Mouse (Mus musculus): ENCODE measurements around the gene Cabp7.

Cabp7 gene

GRCm38 (mm10) chr11:4747285-4747684 lies 707 bp upstream of the Cabp7 start:
- 6% methylated on average over 12 of the region's 12 CpGs for WGBS

DNA sequence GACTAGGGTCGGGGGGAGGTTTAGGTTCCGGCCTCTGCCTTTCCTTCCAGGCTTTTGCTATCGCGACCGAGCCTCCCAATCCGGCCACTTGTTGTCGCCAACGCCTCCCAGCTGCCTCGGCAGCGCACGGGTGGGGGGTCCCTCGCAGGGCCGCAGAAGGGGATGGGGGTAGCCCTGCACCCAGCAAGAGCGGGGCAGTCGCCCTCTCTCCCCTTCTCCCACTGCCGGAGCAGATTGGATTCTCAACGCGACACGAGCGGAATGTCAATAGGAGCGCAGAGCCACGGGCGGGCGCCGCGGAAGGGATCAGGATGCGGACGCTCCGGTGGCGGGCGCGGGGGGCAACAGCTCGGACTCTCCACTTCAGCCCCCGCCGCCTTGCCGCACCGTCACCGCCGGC lies 609 bp downstream of the Cabp7 start:
- 1% methylated on average over 39 of the region's 39 CpGs for WGBS

- WGBS: 70% methylated on average over 6 of the region's 6 CpGs
Measured at GRCm38 (mm10) chr11:4744691-4745090, 1.9 kb downstream of the Cabp7 start.

- WGBS: 72% methylated on average over 5 of the region's 5 CpGs
Measured at GRCm38 (mm10) chr11:4740785-4741184, 5.8 kb downstream of the Cabp7 start.

DNA sequence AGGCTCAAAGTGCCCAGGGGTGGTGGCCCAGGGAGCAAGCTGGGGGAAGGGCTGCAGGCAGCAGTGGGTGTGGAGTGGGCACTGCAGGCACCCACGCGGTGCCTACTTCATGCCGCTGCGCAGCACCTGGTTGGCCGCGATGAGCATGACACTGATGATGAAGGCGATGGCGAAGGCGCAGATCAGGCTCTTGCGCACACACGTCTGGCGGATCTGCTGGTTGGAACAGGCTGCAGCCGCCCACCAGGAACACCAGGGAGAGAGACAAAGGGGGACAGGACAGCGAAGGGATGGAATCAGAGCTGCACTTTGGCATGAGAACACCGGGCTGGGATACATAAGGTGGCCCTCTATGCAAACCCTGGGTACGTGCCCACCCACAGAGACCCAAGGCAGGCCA lies 7.9 kb downstream of the Cabp7 start:
- 91% methylated on average over 16 of the region's 16 CpGs for WGBS

- WGBS: 52% methylated on average over 10 of the region's 10 CpGs
Measured at GRCm38 (mm10) chr11:4737682-4738081, 8.9 kb downstream of the Cabp7 start.

- WGBS: 73% methylated on average over 6 of the region's 6 CpGs
Measured at GRCm38 (mm10) chr11:4736355-4736754, 10.2 kb downstream of the Cabp7 start.

DNA sequence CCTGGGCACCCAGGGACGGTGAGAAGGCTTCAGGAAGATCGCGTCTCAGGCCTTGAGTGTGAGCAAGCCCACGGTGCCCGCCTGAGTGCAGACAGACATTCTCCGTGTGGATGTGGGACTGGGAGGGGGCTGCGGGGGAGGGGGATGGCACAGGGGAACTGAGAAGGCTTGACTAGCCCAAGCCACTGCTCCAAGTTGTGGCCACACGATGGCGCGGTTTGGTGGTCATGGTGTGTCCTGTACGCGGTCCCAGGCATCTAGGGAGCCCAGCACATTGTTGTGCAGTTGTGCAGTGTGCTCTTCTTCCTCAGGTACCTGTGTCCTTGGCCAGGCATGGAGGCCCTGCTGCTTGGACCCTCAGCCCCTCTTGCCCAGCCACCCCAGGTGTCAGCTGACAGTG lies 12.4 kb downstream of the Cabp7 start:
- WGBS: 60% methylated on average over 12 of the region's 12 CpGs

- WGBS: 80% methylated on average over 7 of the region's 7 CpGs
Measured at GRCm38 (mm10) chr11:4731781-4732180, 14.8 kb downstream of the Cabp7 start.

GRCm38 (mm10) chr11:4730913-4731312 lies 15.7 kb downstream of the Cabp7 start:
- 84% methylated on average over 5 of the region's 5 CpGs for WGBS

DNA sequence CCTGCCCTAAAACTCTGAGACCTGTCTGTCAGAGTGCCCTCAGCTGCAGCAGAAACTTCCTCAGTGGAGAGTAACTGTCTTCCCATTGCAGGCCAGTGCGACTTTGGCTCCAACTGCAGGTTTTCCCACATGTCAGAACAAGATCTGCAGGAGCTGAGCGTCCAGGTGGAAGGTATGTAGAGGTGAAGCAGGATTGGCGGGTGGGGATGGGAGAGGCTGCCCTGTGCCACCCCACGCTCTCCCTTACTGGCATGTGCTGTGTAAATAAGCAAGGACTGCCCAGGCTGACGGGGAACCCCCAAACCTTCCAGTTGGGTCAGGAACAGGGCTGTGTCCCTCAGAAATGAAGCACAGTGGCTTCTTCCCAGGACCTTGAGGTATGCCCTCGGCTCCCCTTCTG lies 16.5 kb downstream of the Cabp7 start:
- WGBS: 90% methylated on average over 6 of the region's 6 CpGs

DNA sequence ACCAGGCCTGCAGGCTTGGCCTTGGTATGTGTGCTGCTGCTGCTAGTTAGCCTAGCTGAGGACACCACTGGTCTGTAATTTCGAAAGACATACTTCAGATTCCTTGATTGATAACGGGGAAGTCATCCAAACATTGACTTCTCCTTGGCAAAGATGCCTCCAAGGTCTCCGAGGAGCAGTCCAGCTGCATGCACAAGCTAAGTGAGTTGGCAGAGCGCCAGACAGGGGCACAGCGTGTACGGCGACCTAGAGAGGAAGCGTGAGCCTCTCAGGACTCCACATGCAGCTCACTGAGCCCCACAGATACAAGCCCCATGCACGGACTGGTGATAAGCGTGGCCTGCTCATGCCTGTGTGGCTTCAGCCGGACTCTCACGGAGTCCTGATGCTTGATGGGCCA lies 17.0 kb downstream of the Cabp7 start:
- WGBS: 62% methylated on average over 12 of the region's 12 CpGs

DNA sequence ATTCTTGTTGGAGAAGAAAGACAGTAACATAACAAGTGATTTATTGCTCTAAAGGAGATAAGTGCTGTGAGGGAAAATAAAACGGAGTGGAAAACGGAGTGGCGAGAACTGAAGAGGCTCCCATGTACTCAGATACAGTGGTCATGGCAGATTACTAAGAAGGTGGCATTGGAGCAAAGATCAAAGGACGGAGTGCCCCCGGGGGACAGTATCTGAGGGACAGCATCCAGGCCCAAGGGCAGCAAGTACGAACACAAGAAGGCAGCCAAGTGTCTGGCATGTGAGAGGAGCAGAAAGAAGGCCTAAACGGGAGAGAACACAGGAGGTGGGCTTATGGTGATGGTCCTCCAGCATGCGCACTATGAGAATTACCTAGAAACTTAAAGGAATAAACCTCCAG lies 24.9 kb downstream of the Cabp7 start:
- WGBS: 87% methylated on average over 8 of the region's 8 CpGs

DNA sequence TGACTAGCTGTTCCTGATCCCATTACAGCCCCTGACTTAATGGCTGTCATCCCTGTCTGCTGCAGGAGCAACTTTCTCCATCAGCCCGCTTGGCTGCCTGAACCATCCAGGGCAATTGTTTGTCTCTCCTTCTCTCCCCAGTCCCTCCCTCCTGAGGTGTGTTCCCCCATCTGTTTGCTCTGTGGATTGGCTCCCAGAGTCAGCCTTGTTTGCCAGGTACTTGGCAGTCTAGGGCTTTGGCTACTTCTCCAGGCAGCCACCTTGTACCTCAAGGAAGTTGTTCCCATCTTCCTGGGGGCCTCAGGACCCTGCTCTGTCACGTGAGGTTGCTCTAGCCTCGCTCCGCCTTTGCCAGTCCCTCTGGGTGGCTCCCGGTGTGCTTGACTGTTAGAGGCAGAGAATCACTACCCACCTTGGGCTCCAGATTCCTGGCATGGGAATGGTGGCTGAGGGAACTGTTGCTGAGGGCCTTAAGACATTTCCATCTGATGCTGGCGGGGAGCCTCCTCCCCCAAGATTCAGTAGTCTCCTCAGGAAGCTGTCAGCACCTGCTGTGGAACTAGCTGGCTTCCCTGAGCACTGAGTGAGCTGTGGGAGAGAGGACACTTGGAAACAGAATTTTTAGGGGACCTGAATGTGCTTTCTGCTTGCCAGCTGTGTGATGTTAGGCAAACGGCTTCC lies 25.5 kb downstream of the Cabp7 start:
- WGBS: 58% methylated on average over 7 of the region's 7 CpGs

GRCm38 (mm10) chr11:4720393-4720792 lies 26.2 kb downstream of the Cabp7 start:
- WGBS: 71% methylated on average over 11 of the region's 11 CpGs

DNA sequence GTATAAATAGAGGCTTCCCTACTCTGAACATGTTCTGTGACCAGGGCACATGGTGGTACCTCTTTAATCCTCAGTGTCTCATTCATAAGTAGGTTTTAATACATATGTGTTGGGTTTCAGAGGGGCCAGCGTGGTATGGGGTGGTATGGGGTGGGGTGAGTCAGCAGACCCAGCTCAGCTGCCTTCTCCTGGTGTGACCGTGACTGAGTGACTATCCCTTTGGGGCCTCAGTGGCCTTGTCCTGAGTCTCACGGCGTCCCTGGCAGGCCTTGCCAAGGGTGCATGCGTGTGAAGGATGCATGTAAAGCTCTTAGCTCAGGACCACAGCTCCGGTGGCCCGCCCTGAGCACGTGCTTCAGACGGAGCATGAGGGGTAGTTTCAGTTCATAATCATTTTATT lies 26.6 kb downstream of the Cabp7 start:
- WGBS: 87% methylated on average over 9 of the region's 9 CpGs

DNA sequence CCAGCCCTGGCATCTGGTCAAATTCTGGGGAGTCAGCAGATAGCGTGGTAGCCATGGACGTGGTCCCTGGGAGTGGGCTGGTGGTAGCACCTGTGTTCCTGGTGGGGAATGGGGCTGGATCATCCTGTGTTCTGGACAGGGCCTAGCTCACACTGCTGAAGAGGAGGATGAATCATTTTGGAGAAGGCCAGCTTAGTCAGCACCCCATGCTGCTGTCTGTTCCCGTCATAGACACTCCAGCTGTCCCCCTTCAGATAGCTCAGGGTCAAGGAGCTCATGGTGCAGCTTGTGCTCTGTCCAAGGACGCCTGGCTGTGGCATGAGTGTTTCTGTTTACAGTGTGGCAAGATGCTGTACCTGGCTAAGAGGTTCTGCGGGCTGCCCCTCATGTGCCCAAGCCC lies 28.0 kb downstream of the Cabp7 start:
- WGBS: 75% methylated on average over 5 of the region's 5 CpGs

GRCm38 (mm10) chr11:4716530-4717236 lies 29.9 kb downstream of the Cabp7 start:
- 88% methylated on average over 5 of the region's 5 CpGs for WGBS

DNA sequence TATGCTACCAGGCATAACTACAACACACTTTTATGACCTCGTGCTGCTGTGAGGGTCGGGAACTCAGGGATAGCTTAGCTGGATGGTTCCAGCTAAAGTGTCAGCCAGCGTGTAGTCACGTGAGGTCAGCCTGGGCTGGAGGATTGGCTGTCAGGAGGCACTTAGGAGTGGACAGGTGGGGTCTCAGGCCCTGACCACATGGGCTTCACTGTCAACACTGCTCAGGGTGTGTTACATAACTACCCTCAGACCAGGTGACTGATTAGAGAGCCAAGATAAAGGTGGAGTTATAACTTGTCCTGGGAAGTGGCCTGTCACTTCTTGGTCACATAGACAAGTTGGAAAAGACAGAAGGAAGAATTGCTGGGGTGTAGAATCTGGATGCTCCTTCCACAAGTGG lies 31.0 kb downstream of the Cabp7 start:
- 92% methylated on average over 4 of the region's 4 CpGs for WGBS

DNA sequence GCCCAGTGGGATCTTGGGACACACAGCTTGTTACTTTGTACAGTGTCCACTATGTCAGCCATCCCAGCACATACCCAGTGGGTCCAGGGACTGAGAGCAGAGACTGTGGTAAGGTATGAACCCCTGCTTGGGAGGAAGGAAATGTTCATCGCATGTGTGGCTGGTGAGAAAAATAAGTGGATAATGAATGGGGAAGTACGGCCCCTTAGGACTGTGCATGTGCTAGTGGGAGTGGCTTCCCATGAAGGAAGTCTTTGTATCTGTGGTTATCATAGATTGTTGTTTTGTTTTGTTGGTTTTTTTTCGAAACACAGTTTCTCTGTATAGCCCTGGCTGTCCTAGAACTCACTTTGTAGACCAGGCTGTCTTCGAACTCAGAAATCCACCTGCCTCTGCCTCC lies 31.9 kb downstream of the Cabp7 start:
- 84% methylated on average over 4 of the region's 4 CpGs for WGBS

DNA sequence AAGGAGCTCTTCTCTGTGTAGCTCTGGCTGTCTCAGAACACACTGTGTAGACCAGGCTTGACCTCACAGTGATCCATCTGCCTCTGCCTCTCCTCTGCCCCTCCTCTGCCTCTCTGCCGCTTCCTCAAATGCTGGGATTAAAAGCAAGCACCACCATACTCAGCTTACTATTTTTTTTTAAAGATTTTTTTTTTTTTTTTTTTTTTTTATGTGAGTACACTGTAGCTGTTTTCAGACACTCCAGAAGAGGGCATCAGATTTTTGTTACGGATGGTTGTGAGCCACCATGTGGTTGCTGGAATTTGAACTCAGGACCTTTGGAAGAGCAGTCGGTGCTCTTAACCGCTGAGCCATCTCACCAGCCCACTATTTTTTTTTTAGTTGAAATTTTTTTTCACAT lies 36.4 kb downstream of the Cabp7 start:
- 72% methylated on average over 4 of the region's 4 CpGs for WGBS

DNA sequence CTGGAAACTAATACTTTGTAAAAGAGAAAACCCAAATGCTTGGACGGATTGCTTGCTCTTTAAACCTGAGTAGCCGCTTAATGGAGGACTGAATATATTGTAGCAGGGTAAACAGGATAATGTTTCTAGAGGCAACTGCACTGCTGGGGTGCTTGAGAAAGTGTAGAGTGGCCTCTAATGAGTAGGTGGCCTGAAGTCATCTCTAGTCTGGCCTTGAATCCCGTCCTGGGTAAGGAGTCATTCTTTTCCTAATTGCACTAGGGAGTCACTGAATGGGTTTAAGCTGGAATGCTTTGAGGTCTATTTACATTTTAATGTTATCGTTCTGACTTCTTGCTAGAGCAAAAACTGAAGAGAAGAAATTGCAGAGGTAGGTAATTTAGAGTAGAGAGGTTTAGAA lies 41.4 kb downstream of the Cabp7 start:
- whole genome bisulfite sequencing: 4% methylated on average over 4 of the region's 4 CpGs

GRCm38 (mm10) chr11:4704072-4704964 lies 42.3 kb downstream of the Cabp7 start, which contains the start of the genes Uqcr10 and Zmat5:
TSS of gene Uqcr10 (minus strand) at chr11:4704342.
TSS of gene Zmat5 (plus strand) at chr11:4704678.
- under 1% methylated on average over 47 of the region's 47 CpGs for WGBS

All from cerebral cortex, adult 2 months (tissue).